Mouse (Mus musculus): Measurements from ENCODE around the gene Nxph2. TPM values are rescaled to one million over a fixed set of nuclear protein-coding genes. Genes with fewer than 3 reads are reported as not detected.

Nxph2 gene
- polyA plus RNA-seq (2012; fragmentation: generic; extraction: Trizol): not detected

GRCm38 (mm10) chr2:23320746-23321585, at the start of gene Nxph2:
Nxph2 (plus strand) TSS chr2:23321246.

Other genes with a start within 250 kb of the Nxph2 start
- gene Mastl, start 165.2 kb upstream of the Nxph2 start, polyA plus RNA-seq (2012; fragmentation: generic; extraction: Trizol): 1 to 10 TPM in 1 of 2 experiments, under 1 TPM in 1; 0.15 to 1.2 TPM
- 1 to 10 TPM in 1 of 2 experiments, under 1 TPM in 1; 0.56 to 5.7 TPM for gene Yme1l1, start 164.9 kb upstream of the Nxph2 start, polyA plus RNA-seq (2012; fragmentation: generic; extraction: Trizol)
- not detected for gene 4931423N10Rik, start 113.8 kb upstream of the Nxph2 start, polyA plus RNA-seq (2012; fragmentation: generic; extraction: Trizol)